Mouse (Mus musculus): ENCODE measurements at regions not wholly inside any gene's neighbourhood (a gene's known extent, or its start where the extent isn't known, plus 50 kb on each side); places are given as distances from the start of the nearest gene placed in this dataset.

DNA sequence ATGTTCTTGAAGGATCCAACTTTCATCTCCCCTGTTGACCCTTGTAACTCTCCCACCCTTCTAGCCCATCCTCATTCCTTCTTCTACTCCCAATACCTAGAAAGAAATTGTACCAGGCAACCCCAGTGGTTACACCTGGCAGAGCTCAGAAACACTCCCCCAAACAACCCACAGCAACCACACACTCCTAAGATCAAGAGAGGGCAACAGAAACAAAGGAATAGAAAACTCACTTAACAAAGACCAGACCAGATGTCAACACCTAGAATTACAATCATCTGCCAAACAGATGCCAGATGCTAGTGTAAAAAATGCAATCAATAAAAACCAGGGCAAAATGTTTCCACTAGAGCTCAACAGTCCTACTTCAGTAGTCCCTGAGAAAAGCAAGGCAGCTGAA is 400.9 kb downstream of the Ptprc start:
- in situ Hi-C loops (cut with MboI; ENCODE audit: low sequenced_read_pairs) = no loop called here

DNA sequence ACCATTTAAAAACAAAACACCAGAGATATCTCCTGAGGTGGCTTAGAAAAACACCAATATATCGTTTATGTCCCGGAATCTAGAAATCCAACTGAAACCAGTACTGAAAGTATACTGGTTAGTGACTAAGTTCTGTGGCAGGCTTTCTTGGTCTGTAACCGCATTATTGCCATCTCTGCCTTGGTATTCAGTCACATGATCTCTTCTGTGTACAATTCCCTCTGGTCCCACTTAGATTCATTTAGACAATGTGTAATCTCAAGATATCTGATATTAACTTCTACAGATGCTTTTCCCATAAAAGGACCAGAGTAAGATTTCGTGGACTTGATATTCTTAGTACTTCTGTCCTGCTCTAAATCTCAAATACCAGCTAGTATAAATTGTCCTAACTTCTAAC is 414.7 kb downstream of the Ptprc start:
- in situ Hi-C loops (cut with MboI; ENCODE audit: low sequenced_read_pairs) = no loop called here

DNA sequence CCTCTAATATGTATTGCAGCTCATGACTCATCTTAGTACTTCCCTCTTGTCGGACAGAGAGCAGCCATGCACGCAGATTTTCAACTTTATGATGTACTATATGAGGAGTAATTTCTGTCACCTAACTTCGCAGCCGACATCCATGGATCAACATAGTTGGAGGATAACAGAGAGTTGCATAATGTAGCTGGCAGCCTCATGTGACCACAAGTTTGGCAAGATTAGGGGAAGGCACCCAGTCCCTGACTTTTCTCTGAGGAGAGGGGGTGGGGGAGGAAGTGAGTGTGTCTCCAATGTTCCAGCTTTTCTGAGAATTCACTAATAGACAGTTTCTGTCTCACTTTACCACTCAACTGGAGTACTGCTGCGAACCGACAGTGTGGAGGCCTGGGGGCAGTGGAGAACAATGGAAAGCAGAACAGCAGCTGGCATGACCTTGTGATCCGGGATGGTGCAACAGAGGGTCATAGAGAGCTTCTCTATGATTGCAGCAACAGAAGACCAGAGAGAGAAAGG is 424.0 kb downstream of the Ptprc start:
- in situ Hi-C loops (cut with MboI; ENCODE audit: low sequenced_read_pairs) = no loop called here

DNA sequence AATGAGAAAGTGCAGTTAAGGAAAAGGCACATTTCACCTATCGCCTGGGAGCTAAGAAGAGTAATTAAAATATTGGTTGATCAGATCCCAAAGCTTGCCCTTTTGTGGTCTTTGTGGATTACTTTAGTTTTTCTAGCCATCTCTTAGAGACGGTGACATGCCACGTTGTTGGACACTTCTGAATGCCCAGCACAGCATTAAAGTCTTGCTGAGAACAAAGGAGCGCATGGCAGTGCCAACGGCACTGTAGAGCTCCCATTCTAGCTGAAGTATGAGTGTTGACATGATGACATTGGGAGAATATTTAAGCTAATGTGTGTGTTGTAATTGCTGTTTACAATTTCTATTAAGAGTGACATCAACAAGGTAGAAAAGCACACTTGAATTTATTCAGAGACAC is 424.6 kb downstream of the Ptprc start:
- in situ Hi-C loops (cut with MboI; ENCODE audit: low sequenced_read_pairs) = no loop called here

DNA sequence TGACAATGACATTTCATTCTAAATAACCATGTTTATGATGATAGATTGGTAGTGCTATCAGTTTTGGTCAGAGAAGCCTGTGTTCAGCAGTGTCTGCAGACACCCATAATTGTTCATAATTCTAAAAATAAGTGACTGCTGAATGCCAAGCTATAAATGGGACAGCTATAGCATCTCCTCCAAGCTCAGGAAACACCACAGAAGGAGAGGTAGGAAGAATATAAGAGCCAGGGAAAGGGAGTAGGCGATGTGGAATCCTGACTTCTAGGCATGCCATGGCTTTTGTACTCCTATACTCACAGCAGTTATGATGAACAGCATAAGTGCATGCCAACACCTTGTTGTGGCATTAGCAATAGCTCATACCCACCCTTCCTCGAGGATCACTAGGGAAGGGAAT is 429.4 kb downstream of the Ptprc start:
- in situ Hi-C loops (cut with MboI; ENCODE audit: low sequenced_read_pairs) = no loop called here

DNA sequence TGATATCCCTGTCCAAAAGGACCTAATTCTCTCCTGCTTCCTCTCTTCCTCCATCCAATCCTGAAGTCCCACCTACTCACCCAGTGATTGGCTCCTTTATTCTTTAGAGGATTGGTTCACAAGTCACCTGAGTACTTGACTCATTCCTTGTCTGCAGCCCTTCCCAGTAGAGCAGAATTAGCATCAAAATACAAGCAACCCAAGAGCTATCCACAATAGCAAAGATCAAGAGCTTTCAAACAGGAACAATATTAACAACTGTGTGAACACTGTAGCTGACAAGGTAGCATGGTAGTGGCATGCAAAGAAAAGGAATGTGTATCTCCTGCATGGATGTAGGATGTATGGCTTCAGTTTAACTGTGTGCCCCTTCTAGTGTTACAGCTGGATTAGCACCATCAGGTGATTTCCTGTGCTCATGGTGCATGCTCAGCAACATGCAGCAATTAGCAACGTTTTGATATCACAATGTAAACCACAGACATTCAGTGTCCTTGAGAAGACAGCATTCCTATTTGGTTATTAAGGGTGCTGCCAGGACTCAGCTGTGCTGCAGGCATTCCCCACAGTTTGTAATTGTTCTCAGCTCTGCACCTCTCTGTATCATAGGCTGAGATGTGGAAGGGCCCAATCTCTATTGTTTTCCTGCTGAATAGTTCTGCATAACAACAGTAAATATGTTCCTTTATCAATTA is 437.2 kb downstream of the Ptprc start:
- in situ Hi-C loops (cut with MboI; ENCODE audit: low sequenced_read_pairs) = no loop called here

DNA sequence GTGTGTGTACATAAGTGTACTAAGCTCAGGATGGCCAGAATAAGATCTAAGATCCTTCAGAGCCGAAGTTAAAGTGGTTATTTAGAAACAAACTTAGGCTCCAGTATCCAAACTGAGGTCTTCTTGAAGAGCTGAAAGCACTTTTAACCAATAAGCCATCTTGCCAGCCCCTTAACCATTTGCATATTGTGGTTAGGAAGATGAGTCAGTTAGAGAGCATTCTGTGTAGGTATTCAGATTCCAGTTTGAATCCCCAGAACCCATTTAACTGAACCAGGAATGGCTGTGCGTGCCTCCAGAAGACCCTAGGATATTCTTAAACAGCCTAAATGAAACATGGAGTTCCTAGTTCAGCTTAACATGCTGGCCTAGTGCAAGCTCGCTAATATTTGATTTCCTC is 471.6 kb downstream of the Ptprc start:
- in situ Hi-C loops (cut with MboI; ENCODE audit: low sequenced_read_pairs) = no loop called here

DNA sequence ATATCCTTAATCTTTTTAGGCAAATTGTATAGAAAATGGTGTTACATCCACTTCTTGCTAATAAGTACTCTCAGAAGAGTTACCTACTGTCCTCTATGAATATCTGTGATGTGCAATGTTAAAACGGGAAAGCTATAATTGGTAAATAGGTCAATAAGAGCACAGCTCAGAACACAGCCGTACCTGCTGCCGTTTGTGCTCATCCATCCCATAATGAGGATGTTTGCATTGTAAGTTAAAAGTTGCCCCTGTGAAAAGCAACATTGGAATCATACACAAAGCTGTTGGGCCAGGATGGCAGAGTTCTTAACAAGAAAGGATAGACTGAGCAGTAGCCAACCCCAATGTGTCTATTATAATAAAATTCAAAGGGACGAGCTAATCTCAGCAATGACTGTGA is 476.6 kb downstream of the Ptprc start:
- in situ Hi-C loops (cut with MboI; ENCODE audit: low sequenced_read_pairs) = no loop called here

DNA sequence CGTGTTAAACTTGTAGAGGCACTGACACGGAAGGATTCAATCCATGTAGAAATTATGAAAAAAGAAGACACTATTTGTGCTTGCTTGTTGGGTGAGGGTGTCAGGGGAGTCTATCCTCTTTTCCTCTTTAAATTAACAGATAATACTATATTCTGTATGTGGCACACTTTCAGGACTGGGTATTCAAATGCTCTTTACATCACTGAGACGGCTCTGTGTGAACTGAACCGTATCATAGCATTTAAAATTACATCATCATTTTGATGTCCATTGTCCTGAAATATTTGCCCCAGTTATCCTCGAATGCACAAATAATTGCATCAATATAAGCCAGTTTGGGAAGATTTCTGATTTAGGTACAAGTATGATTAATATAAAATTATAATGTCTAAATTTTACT is 478.2 kb downstream of the Ptprc start:
- in situ Hi-C loops (cut with MboI; ENCODE audit: low sequenced_read_pairs) = no loop called here

DNA sequence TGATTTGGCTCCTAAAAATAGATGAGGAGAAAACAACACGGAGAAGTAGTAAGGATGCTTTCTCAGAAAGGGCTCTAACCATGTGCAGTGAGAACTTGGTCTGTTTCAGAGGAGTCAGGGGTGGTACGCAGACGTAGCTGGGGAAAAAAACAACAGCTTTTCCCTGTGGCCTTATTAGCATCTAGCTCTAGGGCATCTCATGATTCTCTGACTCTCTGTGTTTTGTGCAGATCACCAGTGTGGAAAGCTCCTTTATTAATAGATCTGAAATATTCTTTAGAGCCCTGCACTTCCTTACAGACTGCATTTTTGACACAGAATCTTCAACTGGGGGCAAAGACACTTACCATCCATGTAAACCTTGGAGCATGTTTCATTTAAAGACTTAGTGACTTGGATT is 478.7 kb downstream of the Ptprc start:
- in situ Hi-C loops (cut with MboI; ENCODE audit: low sequenced_read_pairs) = no loop called here

DNA sequence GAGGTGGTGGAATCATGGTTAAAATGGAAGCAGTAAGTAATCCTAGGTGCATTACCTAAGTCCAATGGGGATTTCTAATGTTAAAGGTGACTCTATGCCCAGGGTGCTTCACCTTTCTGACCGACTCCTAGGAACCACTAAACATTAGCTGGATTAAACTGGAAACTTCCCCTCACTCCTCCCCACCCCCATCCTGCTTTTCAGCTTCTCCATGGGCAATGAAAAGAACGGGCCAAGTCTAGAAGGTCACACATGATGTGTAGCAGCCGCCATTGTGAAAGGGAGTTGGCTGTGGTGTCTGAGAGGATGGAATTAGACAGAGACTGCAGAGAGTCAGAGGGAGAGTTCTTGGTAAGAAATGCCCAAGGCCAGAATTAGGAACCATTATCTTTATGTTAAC is 479.8 kb downstream of the Ptprc start:
- in situ Hi-C loops (cut with MboI; ENCODE audit: low sequenced_read_pairs) = no loop called here

DNA sequence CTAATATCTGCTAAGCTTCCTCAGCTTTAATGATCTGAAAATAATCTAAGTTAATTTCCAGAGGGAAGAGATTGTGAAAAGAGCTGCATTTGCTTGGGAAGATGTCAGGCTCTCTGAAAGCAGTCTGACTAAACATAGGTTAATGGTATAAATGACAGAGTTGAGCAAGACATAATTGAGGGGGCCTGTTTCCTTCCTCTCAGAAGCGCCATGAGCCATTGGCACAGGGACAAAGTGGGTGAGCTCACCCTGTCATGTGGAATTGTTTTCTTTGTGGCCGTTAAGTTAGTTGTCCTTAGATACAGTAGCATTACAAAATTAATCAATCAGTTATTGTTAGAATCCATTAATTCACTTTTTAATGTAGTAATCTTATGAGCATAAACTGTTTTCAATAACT is 483.0 kb downstream of the Ptprc start:
- in situ Hi-C loops (cut with MboI; ENCODE audit: low sequenced_read_pairs) = no loop called here

DNA sequence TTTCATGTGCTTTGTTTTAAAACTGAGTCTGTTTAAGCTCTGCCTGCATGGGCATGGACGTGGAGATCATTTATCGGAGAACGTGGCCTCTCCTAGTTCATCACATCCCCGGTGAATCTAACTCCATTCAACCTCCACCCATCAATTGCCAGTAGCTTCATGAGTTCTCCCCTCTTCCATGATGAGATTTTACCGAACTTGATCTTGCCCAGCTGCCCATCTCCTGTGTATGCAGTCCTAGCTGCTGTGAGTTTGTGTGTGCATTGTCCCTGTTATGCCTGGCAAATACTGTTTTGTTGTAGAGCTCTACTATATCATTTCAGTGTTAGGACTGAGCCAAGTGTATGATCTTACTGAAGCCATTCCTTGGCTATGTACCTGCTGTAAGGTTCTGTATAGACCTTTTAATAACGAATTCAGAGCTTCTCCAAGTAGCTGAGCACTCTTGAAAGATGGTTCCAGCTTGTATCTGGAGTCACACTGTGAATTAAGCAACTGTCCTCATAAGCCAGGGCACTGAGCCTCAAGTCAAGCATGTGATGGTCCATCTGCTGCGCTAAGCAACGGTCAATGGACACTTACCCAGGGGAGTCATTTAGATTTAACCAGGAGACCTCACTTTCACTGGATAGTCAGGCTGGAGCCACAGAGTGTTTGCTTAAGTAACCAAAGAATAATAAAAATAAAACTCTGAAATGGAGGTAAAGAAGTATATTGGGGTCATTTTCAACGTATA is 484.5 kb downstream of the Ptprc start:
- in situ Hi-C loops (cut with MboI; ENCODE audit: low sequenced_read_pairs) = no loop called here

DNA sequence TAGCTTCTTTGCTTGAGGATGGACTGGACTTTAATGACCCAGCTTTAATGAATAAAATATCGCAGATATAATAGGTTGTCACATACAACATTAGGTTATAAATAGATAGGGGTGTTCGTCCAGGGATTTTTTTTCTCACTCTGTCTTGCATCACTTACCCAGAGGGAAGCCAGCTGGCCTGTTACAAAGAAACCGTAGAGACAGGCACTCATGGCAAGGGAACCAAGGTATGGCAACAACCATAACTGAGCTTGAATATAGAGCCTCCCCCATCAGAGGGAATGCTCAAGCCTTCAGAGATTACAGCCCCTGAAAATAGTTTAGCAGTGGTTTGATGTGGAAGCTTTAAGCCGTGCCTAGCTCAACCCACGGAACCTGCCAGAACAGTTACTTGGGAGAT is 504.9 kb downstream of the Ptprc start:
- in situ Hi-C loops (cut with MboI; ENCODE audit: low sequenced_read_pairs) = no loop called here

DNA sequence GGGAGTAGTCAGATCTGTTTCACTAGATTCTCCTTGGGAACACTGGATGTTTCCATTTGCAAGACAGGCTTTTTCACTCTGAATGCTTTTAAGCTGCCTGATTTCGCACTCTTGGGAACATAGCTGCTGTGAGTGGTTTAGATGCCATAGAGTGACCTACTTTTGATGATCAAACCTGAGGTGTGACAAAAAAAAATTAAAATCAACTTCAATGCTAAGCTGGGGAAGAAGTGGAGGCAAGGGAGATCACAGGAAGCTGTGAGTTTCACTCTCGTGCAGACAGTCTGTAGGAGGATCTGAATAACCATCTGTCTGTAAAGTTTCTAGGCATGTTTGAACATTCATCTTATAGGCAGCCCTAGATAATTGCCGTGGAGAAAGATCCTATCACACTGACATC is 505.7 kb downstream of the Ptprc start:
- in situ Hi-C loops (cut with MboI; ENCODE audit: low sequenced_read_pairs) = no loop called here

DNA sequence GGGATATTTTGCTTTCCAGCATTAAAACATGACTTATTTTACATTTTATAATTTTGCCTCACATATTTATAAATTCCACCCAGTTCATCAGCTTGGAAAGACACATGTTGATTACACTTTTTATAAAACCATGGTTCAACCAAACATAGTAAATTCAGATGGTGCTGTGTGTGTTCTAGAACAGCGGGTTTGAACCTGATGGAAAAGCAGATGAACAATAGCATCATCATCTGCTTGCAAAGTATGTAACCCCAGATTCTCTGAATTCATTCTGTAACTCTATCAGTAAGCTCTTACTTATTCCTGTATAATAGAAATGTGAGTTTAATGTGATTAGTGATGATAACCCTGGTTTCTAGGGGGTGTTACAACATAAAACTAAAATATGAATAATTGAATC is 517.4 kb downstream of the Ptprc start:
- in situ Hi-C loops (cut with MboI; ENCODE audit: low sequenced_read_pairs) = no loop called here

DNA sequence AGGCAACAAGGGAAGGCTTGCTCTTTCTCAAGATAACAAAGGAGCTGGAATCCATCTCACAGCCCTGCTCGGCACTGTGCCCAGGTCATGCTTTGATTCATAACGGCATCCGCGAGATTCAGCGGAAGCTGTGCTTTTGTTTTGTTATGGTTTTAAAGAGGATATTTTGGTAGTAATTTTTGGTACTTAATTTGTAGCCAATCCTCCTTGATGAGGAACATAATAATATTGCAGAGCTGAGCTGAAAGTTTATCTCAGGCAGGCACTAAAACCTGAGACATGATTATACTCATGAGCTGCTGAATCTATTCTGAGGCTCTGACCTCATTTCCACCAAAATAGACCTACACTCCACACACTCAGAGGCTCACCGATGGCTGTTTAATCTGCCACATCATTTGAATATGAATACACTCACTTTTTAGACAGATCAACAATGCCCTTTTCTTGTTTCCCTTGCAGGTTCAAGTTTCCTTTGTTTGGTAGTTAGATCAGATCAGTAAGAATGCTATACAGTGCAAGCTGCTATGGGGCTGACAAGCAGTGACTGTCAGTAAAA is 518.5 kb downstream of the Ptprc start:
- in situ Hi-C loops (cut with MboI; ENCODE audit: low sequenced_read_pairs) = no loop called here

DNA sequence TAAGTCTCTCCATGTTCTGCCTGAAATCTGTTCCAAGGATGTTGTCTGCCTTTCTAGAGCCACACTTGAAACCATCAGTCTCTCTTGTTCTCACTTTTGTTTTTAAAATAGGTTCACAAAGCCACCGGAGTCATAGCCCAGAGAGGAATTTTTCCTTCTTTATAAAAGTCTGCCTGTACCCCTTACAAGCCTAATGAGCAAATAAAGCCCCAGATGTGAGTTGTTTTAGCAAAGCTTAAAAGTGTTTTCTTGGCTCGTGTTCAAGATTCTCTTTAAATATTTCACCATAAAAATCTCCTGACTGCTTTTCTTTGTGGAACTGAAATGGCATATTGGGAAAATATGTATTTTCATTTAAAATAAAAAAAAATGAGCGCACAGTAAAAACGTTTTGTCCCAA is 521.3 kb downstream of the Ptprc start:
- in situ Hi-C loops (cut with MboI; ENCODE audit: low sequenced_read_pairs) = no loop called here

DNA sequence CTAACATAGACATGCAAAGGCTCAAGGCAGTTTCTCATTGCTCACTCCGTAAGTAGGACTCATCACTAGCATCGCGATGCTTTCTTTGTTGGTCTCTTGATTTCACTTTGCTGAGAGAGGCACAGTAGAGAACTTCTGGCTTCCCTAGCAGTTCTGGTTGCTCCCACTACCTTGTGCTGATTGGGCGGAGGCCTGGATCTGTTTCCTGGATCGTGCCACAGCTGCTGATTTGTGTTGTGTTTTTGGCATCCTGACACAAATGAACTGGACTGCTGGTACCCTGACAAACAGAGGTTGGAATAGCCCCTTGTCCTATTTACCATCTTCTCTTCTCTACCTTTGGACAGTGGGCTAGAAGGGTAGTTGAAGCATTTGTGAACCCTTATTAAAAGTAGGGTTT is 522.0 kb downstream of the Ptprc start:
- in situ Hi-C loops (cut with MboI; ENCODE audit: low sequenced_read_pairs) = no loop called here

DNA sequence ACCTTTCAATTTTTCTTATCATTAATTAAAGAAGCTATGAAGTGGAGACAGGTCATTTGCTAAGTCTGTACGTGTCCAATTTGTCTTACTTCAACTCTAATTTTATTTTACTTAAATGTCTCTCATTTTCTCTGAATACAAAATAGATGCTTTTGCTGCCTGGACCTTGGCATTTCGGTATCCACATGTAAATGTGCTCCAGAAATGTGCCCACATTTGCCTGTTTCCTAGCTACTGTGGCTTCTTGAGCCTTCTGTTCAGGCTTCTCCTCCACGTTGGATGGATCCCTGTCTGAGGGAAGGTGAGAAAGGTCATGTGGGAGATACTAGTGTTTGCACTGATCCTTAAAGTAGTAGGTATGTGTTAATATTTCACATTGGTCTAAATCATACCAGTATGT is 524.9 kb downstream of the Ptprc start:
- in situ Hi-C loops (cut with MboI; ENCODE audit: low sequenced_read_pairs) = no loop called here

DNA sequence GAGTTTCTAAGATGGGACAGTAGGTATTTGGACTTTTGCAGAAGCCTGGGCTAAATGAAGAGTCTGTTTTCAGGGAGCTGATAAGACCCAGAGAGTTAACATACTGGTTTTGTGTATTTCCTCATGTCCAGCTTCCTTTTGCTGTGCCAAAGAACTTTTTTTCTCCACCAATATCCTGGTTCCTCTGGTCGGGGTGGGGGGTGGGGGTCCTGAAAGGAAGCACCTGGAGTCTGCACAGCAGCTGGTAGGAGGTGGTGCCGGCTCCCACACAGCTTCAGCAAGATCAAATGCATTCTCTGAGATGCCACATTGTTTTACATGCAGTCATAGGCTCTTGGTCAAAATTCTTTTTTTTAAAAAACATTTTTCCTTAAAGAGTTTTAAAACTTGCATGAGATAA is 525.4 kb downstream of the Ptprc start:
- in situ Hi-C loops (cut with MboI; ENCODE audit: low sequenced_read_pairs) = no loop called here

DNA sequence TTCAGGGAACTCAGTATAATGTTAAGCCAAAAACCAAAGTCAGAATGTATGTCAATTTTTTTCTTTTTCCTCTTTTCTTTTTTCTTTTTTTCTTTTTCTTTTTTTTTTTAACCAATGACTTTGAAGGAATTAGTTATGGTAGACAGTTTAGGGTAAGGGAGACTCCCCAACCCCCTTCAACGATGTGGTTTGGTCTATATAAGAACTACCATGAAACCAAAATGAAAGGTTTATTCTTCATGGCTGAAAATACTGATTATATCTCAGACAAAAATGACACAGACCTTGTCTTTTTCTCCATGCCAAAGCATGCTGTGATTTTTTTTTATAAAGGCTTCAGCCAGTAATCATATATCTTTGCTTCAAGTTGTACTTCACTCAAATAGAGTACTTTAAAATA is 526.7 kb downstream of the Ptprc start:
- in situ Hi-C loops (cut with MboI; ENCODE audit: low sequenced_read_pairs) = no loop called here

Data from CH12F3 (cell line).